Mouse (Mus musculus): ENCODE measurements around the gene Msh4. TPM values are rescaled to one million over a fixed set of nuclear protein-coding genes. Genes with fewer than 3 reads are reported as not detected.

Gene Msh4
- polyA plus RNA-seq, 2 experiments: 0.04 to 0.05 TPM

DNA sequence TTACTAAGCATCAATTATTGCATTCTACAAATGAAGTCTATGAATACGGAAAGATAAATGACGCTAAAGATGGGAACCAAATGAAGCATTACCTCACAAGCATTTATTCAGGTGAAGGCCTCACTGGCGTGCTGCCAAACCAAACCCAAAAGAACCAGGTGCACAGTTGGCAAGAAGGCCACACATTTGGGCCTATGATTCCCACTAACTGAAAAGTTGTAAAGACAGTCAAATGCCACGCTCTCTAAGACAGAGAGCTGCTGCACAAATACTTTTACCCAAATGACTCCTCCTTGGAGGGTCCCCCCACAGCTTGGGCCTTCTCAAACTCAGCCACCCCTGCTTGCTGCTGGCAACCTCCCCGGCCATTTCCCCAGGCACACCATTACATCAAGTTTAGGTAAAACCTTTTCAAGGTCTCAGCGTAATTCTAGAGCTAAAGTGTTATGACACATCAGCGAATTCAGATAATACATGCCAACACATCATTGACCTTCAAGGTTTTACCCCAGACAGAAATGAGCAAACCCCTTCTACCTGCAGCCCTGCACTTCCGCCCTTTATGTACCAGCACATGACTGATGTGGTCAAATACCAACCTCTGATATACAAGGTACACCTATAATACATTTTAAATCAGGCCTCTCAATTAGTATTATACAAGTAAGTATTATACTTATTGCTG, 5.4 kb upstream of the Msh4 start:
- Histone ChIP-seq H3K9me3 (ENCODE audit: control insufficient read depth, low read length) (no peaks in the 10 kb centered on the region), H3K36me3 (replicated peaks; ENCODE audit: control insufficient read depth, insufficient read depth, low read depth) (peaks cover 51% of the 10 kb centered on the region), H3K4me1 (replicated peaks; ENCODE audit: control insufficient read depth in 2 of 2, insufficient read depth in 2 of 2, low read length in 1 of 2) (peaks cover 29 to 31% of the 10 kb centered on the region in 2 experiments), H3K27me3 (ENCODE audit: control insufficient read depth, insufficient read depth, low read length) (no peaks in the 10 kb centered on the region), H3K9ac (replicated peaks) (peak overlapping the region; percentile 99), H3K27ac (peak overlapping the region; percentile 95), H3K4me3 (ENCODE audit: insufficient read depth in 1 of 2, low read depth in 2 of 2, low read length in 2 of 2) (peak overlapping the region; percentile 86 to 98), H3K4me2 (ENCODE audit: low read depth) (peak overlapping the region; percentile 99)
- ATAC-seq (ENCODE audit: insufficient read depth) (no peak), DNase-seq (ENCODE audit: low read depth in 3 of 3, low spot score in 3 of 3) (no peak)
- WGBS (ENCODE audit: insufficient replicate concordance): 15% methylated on average over 8 of the region's 8 CpGs
- TF ChIP-seq EP300 (IDR thresholded peaks at IDR 0.05; ENCODE audit: low read depth) (no peak), CTCF (IDR thresholded peaks at IDR 0.05; ENCODE audit: low read depth) (no peak)

GRCm38 (mm10) chr3:153910489-153910888, 4.6 kb upstream of the Msh4 start:
- TF ChIP-seq EP300 (IDR thresholded peaks at IDR 0.05; ENCODE audit: low read depth) (0 out of 2 replicates have a peak, but pooled peaks have one; percentile 12), CTCF (IDR thresholded peaks at IDR 0.05; ENCODE audit: low read depth) (no peak)
- H3K4me1 ChIP-seq (replicated peaks; ENCODE audit: control insufficient read depth in 2 of 2, insufficient read depth in 2 of 2, low read length in 1 of 2): peaks cover 29 to 31% of the 10 kb centered on the region in 2 experiments
- WGBS (ENCODE audit: insufficient replicate concordance): 38% methylated on average over 7 of the region's 7 CpGs
- peak overlapping the region; percentile 99 for H3K9ac ChIP-seq (replicated peaks)
- ATAC-seq (ENCODE audit: insufficient read depth): no peak
- H3K9me3 ChIP-seq (ENCODE audit: control insufficient read depth, low read length): no peaks in the 10 kb centered on the region
- H3K4me2 ChIP-seq (ENCODE audit: low read depth): peak overlapping the region; percentile 99
- H3K4me3 ChIP-seq (ENCODE audit: insufficient read depth in 1 of 2, low read depth in 2 of 2, low read length in 2 of 2): peak overlapping the region; percentile 86 to 98
- peak overlapping the region; percentile 95 for H3K27ac ChIP-seq
- DNase-seq (ENCODE audit: low read depth in 3 of 3, low spot score in 3 of 3): no peak
- H3K36me3 ChIP-seq (replicated peaks; ENCODE audit: control insufficient read depth, insufficient read depth, low read depth): peaks cover 60% of the 10 kb centered on the region
- H3K27me3 ChIP-seq (ENCODE audit: control insufficient read depth, insufficient read depth, low read length): no peaks in the 10 kb centered on the region

DNA sequence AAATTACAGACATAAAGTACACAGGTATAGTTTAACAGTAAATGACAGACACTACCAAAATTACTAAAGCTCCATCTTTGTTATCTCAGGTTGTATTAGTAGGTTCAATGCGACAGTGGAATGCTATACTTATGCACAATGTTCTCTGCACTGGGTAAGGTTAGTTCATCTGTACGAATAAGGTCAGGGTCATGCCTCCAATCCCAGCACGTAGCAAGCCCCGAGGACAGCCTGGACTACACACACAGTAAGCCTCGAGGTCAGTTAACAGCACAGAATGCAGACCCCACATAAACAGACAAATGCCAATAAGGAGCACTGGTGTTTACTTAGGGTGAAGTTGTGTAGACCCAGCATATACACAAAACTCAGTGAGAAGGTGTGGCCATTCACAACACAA, 3.0 kb upstream of the Msh4 start:
- H3K27ac ChIP-seq: peak overlapping the region; percentile 49
- 60% methylated on average over 5 of the region's 5 CpGs for WGBS (ENCODE audit: insufficient replicate concordance)
- no peak for DNase-seq (ENCODE audit: low read depth in 3 of 3, low spot score in 3 of 3)
- H3K27me3 ChIP-seq (ENCODE audit: control insufficient read depth, insufficient read depth, low read length): no peaks in the 10 kb centered on the region
- no peak for ATAC-seq (ENCODE audit: insufficient read depth)
- no peaks in the 10 kb centered on the region for H3K9me3 ChIP-seq (ENCODE audit: control insufficient read depth, low read length)
- H3K4me1 ChIP-seq (replicated peaks; ENCODE audit: control insufficient read depth in 2 of 2, insufficient read depth in 2 of 2, low read length in 1 of 2): peaks cover 26 to 28% of the 10 kb centered on the region in 2 experiments
- peak overlapping the region; percentile 51 to 98 for H3K4me3 ChIP-seq (ENCODE audit: insufficient read depth in 1 of 2, low read depth in 2 of 2, low read length in 2 of 2)
- H3K9ac ChIP-seq (replicated peaks): peak overlapping the region; percentile 99; the same call in 1 of the 2 replicates
- peaks cover 75% of the 10 kb centered on the region for H3K36me3 ChIP-seq (replicated peaks; ENCODE audit: control insufficient read depth, insufficient read depth, low read depth)
- peak overlapping the region; percentile 99 for H3K4me2 ChIP-seq (ENCODE audit: low read depth)
- TF ChIP-seq EP300 (IDR thresholded peaks at IDR 0.05; ENCODE audit: low read depth): no peak
- TF ChIP-seq CTCF (IDR thresholded peaks at IDR 0.05; ENCODE audit: low read depth): no peak

DNA sequence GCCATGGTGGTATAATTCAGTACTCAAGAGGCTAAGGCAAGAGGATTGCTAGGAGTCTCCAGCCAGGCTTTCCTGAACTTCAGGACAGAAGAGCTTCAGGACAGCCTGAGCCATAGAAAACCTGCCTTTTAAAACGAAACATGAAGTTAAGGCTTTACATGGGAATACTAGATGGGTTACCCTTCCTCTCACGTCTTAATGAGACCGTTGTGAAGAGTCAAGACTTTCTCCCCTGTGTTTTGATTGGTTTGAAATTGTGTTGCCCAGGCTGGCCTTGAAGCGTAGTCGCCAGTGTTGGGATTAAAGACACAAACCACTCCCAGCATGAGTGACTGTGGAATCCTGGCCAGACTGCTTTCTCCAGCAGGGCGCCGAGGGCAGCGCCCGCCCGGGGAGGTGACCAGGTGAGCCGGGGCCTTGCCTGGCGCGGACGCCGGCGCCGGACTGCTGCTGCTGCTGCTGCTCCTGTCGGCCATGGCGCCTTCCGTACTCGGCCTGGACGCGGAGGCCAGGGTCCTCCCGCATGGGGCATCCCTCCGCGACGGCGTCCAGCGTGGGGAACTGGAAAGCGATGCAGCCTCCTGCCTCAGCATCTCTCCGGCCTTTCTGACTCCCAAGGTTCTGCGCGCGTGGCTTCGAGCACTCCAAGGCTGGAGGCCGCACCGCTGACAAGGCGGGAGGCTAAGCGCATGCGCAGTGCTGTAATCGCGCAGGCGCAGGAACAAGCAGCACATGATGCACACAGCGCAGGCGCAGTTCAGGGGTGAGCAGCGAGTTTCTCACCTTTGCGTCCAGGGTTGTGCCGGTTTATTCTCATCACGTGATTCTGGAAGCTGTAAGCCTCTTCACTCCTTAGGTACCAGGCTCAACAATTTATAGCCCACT, 445 bp downstream of the Msh4 start:
- H3K9me3 ChIP-seq (ENCODE audit: control insufficient read depth, low read length): no peaks in the 10 kb centered on the region
- peaks cover 19 to 28% of the 10 kb centered on the region in 2 experiments for H3K4me1 ChIP-seq (replicated peaks; ENCODE audit: control insufficient read depth in 2 of 2, insufficient read depth in 2 of 2, low read length in 1 of 2)
- H3K4me2 ChIP-seq (ENCODE audit: low read depth): no peak overlapping the region
- peaks cover 68% of the 10 kb centered on the region for H3K36me3 ChIP-seq (replicated peaks; ENCODE audit: control insufficient read depth, insufficient read depth, low read depth)
- H3K27me3 ChIP-seq (ENCODE audit: control insufficient read depth, insufficient read depth, low read length): no peaks in the 10 kb centered on the region
- TF ChIP-seq CTCF (IDR thresholded peaks at IDR 0.05; ENCODE audit: low read depth) (no peak), EP300 (IDR thresholded peaks at IDR 0.05; ENCODE audit: low read depth) (no peak)
- H3K9ac ChIP-seq (replicated peaks): no peak overlapping the region
- 84% methylated on average over 49 of the region's 49 CpGs for WGBS (ENCODE audit: insufficient replicate concordance)
- no peak for DNase-seq (ENCODE audit: low read depth in 3 of 3, low spot score in 3 of 3)
- peak; percentile 34 for ATAC-seq (ENCODE audit: insufficient read depth)
- no peak overlapping the region; the same call in 1 of the 2 replicates for H3K27ac ChIP-seq
- no peak overlapping the region for H3K4me3 ChIP-seq (ENCODE audit: insufficient read depth in 1 of 2, low read depth in 2 of 2, low read length in 2 of 2)

DNA sequence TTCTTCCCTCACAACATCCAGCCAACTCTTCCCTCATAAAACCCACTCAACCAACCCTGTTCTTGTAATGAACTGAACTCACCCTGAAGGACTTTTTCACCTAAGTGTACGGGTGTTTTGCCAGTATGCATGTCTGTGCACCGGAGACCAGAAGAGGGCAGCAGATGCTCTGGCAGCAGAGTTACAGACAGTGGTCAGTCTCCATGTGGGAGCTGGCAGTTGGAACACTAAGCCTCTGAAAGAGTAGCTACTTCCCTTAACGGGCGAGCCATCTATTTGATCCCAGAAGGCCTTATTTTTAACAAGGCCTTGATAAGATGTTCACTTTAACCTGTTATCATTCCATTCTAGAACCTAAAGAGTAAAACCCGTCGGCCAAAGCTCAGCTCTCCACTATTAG, 1.4 kb downstream of the Msh4 start:
- Histone ChIP-seq H3K4me2 (ENCODE audit: low read depth) (no peak overlapping the region), H3K4me3 (ENCODE audit: insufficient read depth in 1 of 2, low read depth in 2 of 2, low read length in 2 of 2) (no peak overlapping the region), H3K27ac (no peak overlapping the region), H3K9ac (replicated peaks) (no peak overlapping the region), H3K4me1 (replicated peaks; ENCODE audit: control insufficient read depth in 2 of 2, insufficient read depth in 2 of 2, low read length in 1 of 2) (peaks cover 16 to 21% of the 10 kb centered on the region in 2 experiments), H3K9me3 (ENCODE audit: control insufficient read depth, low read length) (no peaks in the 10 kb centered on the region), H3K27me3 (ENCODE audit: control insufficient read depth, insufficient read depth, low read length) (no peaks in the 10 kb centered on the region), H3K36me3 (replicated peaks; ENCODE audit: control insufficient read depth, insufficient read depth, low read depth) (peaks cover 59% of the 10 kb centered on the region)
- ATAC-seq (ENCODE audit: insufficient read depth): peak; percentile 50
- DNase-seq (ENCODE audit: low read depth in 3 of 3, low spot score in 3 of 3): no peak
- WGBS (ENCODE audit: insufficient replicate concordance): 47% methylated on average over 6 of the region's 6 CpGs
- TF ChIP-seq CTCF (IDR thresholded peaks at IDR 0.05; ENCODE audit: low read depth) (peak; percentile 85), EP300 (IDR thresholded peaks at IDR 0.05; ENCODE audit: low read depth) (no peak)
